Mouse (Mus musculus) lung, postnatal 14 days (tissue): ENCODE results near the gene Cul5.

Source experiments
- DNase-seq: peaks from one replicate; pipeline ENCODE4 v3.0.0; 2021

Cul5 gene

DNA sequence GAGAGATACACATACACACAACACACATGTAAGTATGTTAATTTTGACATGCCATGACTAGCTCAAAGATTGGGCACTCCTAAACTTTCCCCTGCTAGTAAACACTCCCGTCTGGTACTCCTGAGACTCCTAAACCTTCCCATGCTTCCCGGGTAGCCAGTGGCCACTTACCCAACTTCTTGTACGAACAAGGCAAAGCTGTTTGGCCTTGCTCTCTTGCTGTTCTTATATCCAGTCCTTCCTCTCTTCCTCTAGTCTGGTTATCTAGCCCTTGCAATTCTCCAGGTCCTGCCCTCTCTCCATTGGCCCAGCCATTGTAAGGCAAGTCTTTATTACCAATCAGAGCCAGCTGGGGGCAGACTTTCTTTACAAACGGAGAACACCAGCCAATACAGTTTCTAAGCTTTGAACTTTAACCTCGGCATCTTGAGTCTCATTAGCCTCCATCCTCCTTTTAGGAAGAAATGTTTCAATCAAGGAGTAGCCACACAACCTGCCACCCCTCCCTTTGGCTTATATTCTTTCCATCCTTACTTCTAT is at the start of gene Cul5:
Gene Cul5 (minus strand): TSS at position 335 of the 540 bp plus-strand sequence.
- DNase-seq, result peak; percentile 30

DNA sequence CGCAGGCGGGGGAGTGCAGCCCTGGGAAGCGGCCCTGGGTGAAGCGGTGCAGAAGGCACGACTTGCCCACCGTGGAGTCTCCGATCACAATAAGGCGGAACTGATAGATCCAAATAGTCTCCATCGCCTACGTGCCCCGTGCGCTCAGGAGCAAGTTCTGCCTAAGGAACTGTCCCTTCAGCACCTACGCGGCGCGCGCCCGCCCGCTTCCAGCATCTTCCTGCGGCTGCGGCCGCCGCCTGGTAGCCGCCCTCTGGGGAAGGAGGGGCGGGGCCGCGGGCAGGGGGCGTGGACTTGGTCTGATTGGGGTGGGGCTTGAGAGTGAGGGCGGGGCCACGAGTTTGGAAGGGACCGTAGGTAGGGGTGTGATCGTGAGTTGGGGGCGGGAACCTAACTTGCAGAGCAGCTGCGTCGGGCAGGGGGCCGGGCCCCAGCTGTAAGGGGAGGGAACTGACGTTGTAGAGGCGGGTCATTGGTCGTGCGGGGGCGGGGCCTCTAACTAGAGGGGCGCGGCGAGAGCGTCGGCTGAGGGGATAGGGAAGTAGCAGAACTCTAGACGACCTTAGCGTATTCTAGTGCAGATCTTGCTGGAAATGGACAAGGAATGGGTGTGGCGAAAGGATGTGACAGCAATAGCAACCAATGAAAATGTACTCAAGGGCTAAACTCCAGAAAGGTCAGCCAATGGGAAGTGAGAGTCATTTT is 36.3 kb upstream of the Cul5 start, which contains the start of gene Rab39:
Gene Rab39 (minus strand): TSS at position 241 of the 705 bp plus-strand sequence.
- DNase-seq, result peak; percentile 69

- peak; percentile 2 for DNase-seq
These were observed 35.7 kb upstream of the Cul5 start for GRCm38 (mm10) chr9:53705491-53705991.

DNA sequence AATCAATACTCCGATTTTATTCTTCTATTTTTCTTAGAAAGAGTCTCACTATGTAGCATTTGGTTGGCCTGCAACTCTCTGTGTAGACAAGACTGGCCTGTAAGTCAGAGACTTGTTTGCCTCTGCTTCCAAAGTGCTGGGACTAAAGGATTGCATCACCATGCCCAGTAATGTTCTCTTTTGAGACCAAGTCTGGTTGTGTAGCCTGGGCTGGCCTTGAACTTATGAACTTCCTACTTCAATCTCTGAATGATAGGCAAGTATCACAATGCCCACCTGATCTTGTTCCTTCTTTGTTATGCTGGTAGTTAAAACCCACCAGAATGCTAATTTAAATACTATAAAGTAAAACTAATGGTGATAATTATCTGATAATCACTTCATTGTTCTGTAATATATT is 33.2 kb upstream of the Cul5 start:
- no peak for DNase-seq

DNA sequence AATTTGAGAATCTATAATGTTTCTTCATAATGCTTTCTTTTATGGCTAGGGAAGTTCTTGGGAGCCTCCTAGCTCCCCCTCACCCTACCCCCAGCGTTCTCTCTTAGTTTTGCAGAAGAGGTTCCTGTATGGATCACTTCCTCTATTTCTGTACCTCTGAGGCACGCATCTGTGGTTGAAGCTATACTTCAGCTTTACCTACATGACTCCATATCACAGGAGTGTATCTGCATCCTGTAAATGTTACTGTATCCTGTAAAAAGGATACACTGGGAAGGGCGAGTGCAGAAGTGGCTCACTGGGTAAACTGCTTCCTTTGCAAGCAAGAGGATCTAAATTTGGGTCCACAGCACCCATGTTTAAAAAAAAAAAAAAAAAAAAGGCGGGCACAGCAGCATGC is 30.7 kb upstream of the Cul5 start:
- DNase-seq, result no peak

DNA sequence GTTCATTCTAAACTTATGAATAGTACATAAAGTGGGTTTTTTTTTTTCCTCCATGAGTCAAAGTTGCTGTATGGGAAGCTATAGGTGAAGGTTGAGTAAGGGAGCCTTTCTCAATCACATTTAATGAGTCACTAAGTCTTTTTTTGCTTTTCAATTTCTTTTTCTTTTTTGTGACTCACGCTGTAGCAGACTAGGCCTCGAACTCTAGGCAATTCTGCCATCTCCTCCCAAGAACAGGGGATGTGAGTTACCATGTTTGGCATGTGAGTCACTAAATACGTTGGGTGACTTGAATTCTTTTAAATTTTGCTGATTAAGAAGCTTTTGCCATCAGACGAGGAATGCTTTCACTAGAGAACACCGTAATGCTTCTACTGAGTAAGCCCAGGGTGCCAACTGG is 26.0 kb upstream of the Cul5 start:
- DNase-seq, result no peak

GRCm38 (mm10) chr9:53693718-53694117 is 23.9 kb upstream of the Cul5 start:
- DNase-seq, result no peak

GRCm38 (mm10) chr9:53691745-53692670 is 22.2 kb upstream of the Cul5 start:
- no peak for DNase-seq

DNA sequence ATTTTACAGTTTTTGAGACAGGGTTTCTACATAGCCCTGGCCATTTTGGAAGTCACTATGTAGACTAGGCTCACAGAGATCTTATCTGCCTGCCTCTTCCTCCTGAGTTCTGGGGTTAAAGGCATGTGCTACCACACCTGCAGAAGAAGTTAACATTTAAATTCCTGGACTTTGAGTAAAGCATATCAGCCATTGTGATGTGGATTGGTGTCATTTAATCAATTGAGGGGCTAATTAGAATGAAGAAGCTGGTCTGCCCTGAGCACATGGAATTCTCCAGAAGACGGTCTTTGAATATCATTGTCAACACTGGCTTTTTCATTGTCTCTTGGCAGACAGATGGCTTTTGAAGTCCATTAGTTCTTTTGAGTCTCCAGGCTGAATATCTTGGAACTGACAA is 11.0 kb upstream of the Cul5 start:
- no peak for DNase-seq

GRCm38 (mm10) chr9:53676921-53677320 is 7.1 kb upstream of the Cul5 start:
- DNase-seq, result no peak

DNA sequence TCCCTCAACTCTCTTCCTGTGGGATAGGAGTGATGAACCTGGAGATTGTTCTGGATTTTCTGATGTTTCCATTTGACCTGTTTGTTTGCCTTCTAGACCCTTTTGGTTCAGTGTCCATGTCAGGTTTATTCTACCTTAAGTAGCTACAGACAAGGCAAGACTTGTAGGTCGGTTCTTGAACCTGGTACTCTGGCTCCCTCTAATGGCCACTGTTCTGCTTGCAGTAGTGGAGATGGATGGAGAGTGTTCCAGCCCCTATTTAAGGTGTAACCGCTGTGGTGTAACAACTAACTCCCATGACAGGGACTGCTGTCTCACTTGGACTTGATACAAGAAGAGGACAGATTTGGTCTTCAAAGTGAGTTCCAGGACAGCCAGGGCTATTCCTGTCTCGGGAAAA is 3.8 kb upstream of the Cul5 start:
- DNase-seq, result peak; percentile 86

DNA sequence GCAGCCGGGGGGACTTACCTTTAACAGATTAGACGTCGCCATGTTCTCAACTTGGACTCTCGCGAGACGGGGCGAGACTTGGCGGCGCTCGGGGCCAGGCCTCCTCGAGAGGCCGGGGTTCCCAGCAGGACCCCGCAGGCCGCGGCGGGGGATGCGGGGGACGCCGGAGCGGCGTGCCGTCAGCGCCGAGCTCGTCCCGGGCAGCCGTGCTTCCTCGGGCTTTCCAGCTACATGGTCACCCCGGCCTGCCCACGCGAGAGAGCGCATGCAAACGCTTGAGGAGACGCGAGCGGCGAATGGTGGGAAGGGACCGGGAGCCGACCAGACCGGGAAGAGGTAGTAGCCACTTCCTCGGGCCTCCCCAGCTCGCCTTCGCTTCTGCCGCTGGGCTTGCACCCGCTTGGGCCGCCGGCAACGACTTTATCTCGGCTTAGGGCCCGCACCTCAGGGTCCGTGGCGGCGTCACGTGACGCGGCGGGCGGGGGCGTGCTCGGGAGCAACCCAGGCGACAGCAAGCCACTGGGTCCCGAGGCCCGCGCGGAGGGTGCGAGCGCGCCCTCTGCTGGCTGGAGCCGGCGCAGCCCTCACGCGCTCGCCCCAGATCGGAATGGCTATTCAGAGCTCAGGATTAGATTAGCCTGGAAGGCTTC is 2.7 kb downstream of the Cul5 start:
- DNase-seq, result peak; percentile 97

DNA sequence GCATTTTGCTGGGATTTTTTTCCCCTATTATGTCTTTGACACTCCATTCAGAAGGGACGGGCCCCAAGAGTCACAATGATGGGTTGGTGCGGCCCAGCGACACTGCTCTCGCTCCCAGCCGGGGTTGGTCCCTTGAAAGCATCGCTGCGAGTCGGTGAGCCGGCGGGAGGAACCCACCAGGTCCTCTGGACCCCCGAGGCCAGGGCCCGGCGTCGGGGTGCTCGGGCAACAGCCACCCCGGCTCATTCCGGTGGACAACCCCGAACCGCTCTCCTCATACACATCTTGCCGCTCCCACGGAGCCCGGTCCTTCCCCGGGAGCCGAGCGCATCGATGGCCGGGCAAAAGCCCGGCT is 3.2 kb downstream of the Cul5 start:
- no peak for DNase-seq

DNA sequence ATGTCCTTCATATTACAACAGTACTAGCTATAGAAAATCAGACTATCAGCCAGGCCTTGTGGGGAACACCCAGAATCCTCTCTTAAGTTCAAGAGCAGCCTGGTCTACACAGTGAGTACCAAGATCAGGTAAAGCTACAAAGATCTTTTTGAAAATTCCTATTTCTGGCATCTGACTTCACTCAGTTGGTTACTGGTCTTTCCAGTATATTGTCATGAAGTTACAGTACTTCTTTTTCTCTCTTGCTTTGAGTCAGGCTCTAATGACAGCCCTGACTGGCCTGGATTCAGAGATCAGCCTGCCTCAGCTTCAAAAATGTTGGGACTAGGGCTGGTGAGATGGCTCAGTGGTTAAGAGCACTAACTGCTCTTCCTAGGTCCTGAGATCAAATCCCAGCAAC is 4.4 kb downstream of the Cul5 start:
- DNase-seq, result no peak

- DNase-seq, result no peak
These were observed 5.0 kb downstream of the Cul5 start for GRCm38 (mm10) chr9:53664819-53665218.

DNA sequence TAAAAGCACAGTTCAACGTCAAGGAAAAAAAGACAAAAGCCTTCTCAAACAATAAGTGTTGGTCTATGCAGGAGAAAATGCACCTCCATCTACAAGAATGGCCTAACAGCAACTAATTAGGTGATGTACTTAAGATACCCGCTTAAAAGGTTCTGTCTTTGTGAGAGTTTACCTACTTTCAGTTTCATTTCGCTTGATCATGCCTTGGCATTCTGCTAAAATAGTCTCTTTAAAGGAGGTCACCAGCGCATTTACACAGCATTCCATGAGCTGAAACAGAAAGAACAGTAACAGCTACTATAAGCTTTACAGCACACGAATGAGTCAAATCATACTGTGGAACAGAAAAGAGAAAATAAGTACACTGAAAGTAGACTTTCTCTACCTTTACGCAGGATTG is 35.0 kb downstream of the Cul5 start:
- no peak for DNase-seq

DNA sequence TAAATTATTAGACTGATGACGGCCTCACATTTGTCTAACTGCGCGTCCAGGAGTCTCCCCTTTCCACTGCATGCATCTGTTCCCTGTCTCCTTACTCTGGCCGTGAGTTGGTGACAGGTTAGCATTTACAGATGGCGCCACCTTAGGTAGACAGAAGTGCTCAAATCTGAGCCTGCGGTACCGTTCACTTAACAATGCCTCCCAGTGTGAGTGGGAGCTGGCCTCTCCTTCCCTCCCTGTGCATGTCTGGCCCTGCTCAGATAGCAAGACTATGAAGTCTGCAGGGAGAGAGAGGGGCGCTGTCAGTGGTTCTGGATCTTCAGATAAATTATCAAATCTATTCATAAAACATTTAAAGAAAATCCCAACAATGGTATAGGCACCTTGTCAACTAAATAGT is 54.6 kb downstream of the Cul5 start:
- no peak for DNase-seq

DNA sequence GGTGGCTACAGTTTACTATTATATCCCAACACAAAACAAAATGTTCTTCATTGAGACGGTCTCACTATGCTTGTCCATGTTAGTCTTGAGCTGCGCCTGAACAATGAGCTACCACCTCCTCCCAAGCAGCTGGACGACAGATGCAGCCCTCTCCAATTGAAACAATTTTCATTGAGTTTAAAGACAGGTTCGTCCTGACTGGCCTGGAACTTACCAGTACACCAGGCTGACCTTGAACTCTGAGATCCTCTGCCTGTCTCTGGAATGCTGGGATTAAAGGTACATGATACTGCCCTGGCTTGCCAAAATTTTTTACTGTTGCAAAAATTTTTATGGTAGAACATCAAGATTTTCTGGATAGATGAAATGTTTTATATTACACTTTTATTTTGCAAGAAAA is 55.5 kb downstream of the Cul5 start:
- no peak for DNase-seq

- DNase-seq, result peak; percentile 96
These were observed 59.6 kb downstream of the Cul5 start, which contains the start of gene Acat1 for GRCm38 (mm10) chr9:53609968-53610781. TSS of gene Acat1 (minus strand) at chr9:53610382.

DNA sequence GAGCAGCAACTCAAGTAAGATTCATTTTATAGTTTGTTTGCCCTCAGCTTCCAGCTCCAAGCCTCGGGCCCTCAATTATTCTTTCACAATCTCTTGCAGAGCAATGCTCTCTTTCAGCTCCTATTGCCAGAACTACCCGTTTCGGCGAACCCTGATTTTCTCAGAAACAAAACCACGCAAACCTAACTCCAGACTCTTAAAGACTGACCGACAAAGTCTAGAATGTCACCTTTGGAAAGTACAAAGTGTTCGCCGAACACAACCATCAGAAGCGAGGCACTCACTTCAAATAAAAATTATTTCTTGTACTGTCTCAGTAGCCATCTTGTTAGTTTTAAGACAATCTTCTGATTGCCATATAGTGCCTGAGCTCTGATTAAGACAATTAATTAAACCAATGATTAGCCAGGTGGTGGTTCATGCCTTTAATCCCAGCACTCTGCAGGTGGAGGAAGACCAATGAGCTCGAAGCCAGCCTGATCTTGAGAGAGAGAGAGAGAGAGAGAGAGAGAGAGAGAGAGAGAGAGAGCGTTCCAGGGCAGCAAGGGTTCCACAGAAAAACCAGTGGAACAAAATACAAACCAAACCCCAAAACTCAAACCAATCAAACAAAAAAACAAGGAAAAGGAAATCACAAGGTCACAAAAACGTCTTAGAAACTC is 60.4 kb downstream of the Cul5 start:
- no peak for DNase-seq

DNA sequence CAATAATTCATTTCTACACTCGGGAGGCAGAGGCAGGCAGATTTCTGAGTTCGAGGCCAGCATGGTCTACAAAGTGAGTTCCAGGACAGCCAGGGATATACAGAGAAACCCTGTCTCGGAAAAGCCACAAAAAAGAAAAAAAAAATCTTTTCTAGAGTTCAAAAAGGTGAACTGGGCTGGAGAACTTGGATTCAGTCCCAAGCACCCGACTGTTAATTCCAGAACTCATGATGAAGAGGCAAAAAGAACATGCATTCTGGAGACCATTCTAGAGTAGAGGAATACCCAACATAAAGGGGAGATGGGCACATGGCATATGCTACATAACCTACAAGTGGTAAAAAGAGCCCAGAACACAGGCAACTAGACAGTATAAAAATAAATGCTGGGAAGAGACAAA is 62.0 kb downstream of the Cul5 start:
- DNase-seq, result no peak

DNA sequence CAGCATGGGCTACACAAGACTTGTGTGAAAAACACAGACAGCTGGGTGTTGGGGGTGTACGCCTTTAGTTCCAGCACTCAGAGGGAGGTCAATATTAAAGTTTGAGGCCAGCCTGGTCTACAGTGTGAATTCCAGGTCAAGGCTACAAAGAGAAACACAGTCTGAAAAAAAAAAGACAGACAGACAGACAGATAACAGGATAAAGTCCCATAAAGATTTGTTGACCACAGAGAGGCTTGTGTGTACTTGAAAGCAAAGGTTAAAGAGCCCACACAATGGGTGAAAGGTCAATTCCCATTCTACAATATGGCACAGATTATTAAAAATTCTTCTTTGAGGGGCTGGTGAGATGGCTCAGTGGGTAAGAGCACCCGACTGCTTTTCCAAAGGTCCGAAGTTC is 62.6 kb downstream of the Cul5 start:
- no peak for DNase-seq
